Mouse (Mus musculus) embryonic fibroblast, embryonic 13.5 days (primary cell): ENCODE measurements around the gene Acad12. TPM values are rescaled to one million over a fixed set of nuclear protein-coding genes. Genes with fewer than 3 reads are reported as not detected.
"Not testable (repeated sequence)": the region's sequence is repeated elsewhere in the genome, so short reads cannot be mapped to it uniquely, and the experiment has no call there.

Experiments used
- H3K27ac ChIP-seq: 2 replicates; pipeline ENCODE4 v1.5.1; 2012; ENCODE audit warnings: low read length, control low read depth, inconsistent platforms; ENCODE audit not compliant: insufficient read depth
- H3K4me1 ChIP-seq: 2 replicates; pipeline ENCODE4 v1.6.1; 2011; ENCODE audit warnings: low read length; ENCODE audit not compliant: control insufficient read depth, insufficient read depth
- H3K4me3 ChIP-seq: 2 replicates; pipeline ENCODE4 v1.5.1; 2011; ENCODE audit warnings: mild to moderate bottlenecking, control low read depth, low read length; ENCODE audit not compliant: insufficient read depth
- CTCF ChIP-seq: IDR thresholded peaks from 2 replicates; pipeline ENCODE4 v1.5.1; 2011; ENCODE audit warnings: mild to moderate bottlenecking, control low read depth, low read length, moderate library complexity, borderline replicate concordance; ENCODE audit not compliant: insufficient read depth
- POLR2A ChIP-seq: IDR thresholded peaks from 2 replicates; pipeline ENCODE4 v1.6.1; 2011; ENCODE audit warnings: low read depth, mild to moderate bottlenecking, control low read depth, low read length, moderate library complexity
- polyA plus RNA-seq: library from polyadenylated mRNA; stranded (reverse); fragments of >200 nt; gene quantifications from 2 replicates; pipeline ENCODE4 v1.2.4, GENCODE M21; 2011; ENCODE audit warnings: low read depth; ENCODE audit not compliant: missing spikeins, insufficient read length

Gene Acad12
- polyA plus RNA-seq, 1 experiment = 3.8 TPM

- Histone ChIP-seq H3K4me1 (no peaks in the 10 kb centered on the region), H3K27ac (no peak overlapping the region), H3K4me3 (no peak overlapping the region)
- TF ChIP-seq CTCF (no peak), POLR2A (no peak)
These were observed 35.8 kb upstream of the Acad12 start for GRCm38 (mm10) chr5:121654526-121654925.

- no peaks in the 10 kb centered on the region for H3K4me1 ChIP-seq
- no peak overlapping the region for H3K27ac ChIP-seq
- no peak overlapping the region for H3K4me3 ChIP-seq
- no peak for TF ChIP-seq POLR2A
- TF ChIP-seq CTCF = no peak
These were observed 30.4 kb upstream of the Acad12 start for GRCm38 (mm10) chr5:121649134-121649533.

- TF ChIP-seq POLR2A (no peak), CTCF (no peak)
- Histone ChIP-seq H3K4me1 (no peaks in the 10 kb centered on the region), H3K27ac (no peak overlapping the region), H3K4me3 (no peak overlapping the region)
These were observed 20.9 kb upstream of the Acad12 start for GRCm38 (mm10) chr5:121639601-121640000.

- no peaks in the 10 kb centered on the region for H3K4me1 ChIP-seq
- TF ChIP-seq CTCF = no peak
- no peak for TF ChIP-seq POLR2A
- H3K4me3 ChIP-seq = no peak overlapping the region
- no peak overlapping the region for H3K27ac ChIP-seq
These were observed 18.6 kb upstream of the Acad12 start for GRCm38 (mm10) chr5:121637296-121637695.

- H3K27ac ChIP-seq = no peak overlapping the region
- no peak overlapping the region for H3K4me3 ChIP-seq
- TF ChIP-seq CTCF (no peak), POLR2A (no peak)
- no peaks in the 10 kb centered on the region for H3K4me1 ChIP-seq
These were observed 15.9 kb upstream of the Acad12 start for GRCm38 (mm10) chr5:121634668-121635067.

GRCm38 (mm10) chr5:121632804-121633203, 14.1 kb upstream of the Acad12 start:
- H3K4me1 ChIP-seq = no peaks in the 10 kb centered on the region
- H3K4me3 ChIP-seq = no peak overlapping the region
- no peak for TF ChIP-seq POLR2A
- no peak for TF ChIP-seq CTCF
- H3K27ac ChIP-seq = no peak overlapping the region

- not testable (repeated sequence) for H3K4me1 ChIP-seq, H3K4me3 ChIP-seq
These were observed 12.4 kb upstream of the Acad12 start for GRCm38 (mm10) chr5:121631106-121631647.

GRCm38 (mm10) chr5:121627871-121628270, 9.1 kb upstream of the Acad12 start:
- Histone ChIP-seq H3K4me3 (no peak overlapping the region), H3K4me1 (0 out of 2 replicates have a peak, but pooled peaks cover 6% of the 10 kb centered on the region), H3K27ac (no peak overlapping the region)
- peak; percentile 63; the same call in 1 of the 2 replicates for TF ChIP-seq CTCF
- no peak for TF ChIP-seq POLR2A

More at GRCm38 (mm10) chr5:121631106-121631647, 12.4 kb upstream of the Acad12 start:
- not testable (repeated sequence) for H3K27ac ChIP-seq

- 0 out of 2 replicates have a peak, but pooled peaks cover 6% of the 10 kb centered on the region for H3K4me1 ChIP-seq
- H3K27ac ChIP-seq = peak overlapping the region; percentile 53; the same call in 1 of the 2 replicates
- H3K4me3 ChIP-seq = no peak overlapping the region
- TF ChIP-seq CTCF (no peak), POLR2A (no peak)
These were observed 4.5 kb upstream of the Acad12 start for GRCm38 (mm10) chr5:121623241-121623640.

- H3K27ac ChIP-seq = no peak overlapping the region
- no peak overlapping the region for H3K4me3 ChIP-seq
- TF ChIP-seq POLR2A (no peak), CTCF (no peak)
- H3K4me1 ChIP-seq = 0 out of 2 replicates have a peak, but pooled peaks cover 6% of the 10 kb centered on the region
These were observed 2.4 kb upstream of the Acad12 start for GRCm38 (mm10) chr5:121621102-121621501.

- not testable (repeated sequence) for H3K4me3 ChIP-seq, H3K27ac ChIP-seq
These were observed 3.8 kb downstream of the Acad12 start for GRCm38 (mm10) chr5:121614921-121615320.

More at GRCm38 (mm10) chr5:121614921-121615320, 3.8 kb downstream of the Acad12 start:
- H3K4me1 ChIP-seq = not testable (repeated sequence)
